In genomic region chr5:81590005-81590694, GRCm38 (mm10) we compare ENCODE assay signal across 24 mouse cellular contexts.
DNase-seq lines count a peak whose midpoint lies in the region; ATAC-seq and TF ChIP-seq lines count a peak whose summit lies in the region.
"Had no signal": no experiment of that assay in that cellular context is flagged by ENCODE, and none has a peak within 500 bp of the region (broad histone marks: within the 10 kb centered on the region; RNA-seq: fewer than 3 reads in every experiment).

No protein-coding gene starts in this region.

- no peak for TF ChIP-seq EP300 in stomach, postnatal 0 days (optimal IDR thresholded peaks at IDR 0.05)

- H3K4me3 ChIP-seq in kidney, embryonic 14.5 days (ENCODE audit: low read length): no peak overlapping the region
- no peak overlapping the region for H3K4me3 ChIP-seq in kidney, embryonic 16.5 days (ENCODE audit: low read length)
- no peak overlapping the region for H3K4me3 ChIP-seq in lung, embryonic 16.5 days (ENCODE audit: low read length)
- no peak overlapping the region for H3K4me3 ChIP-seq in stomach, postnatal 0 days (ENCODE audit: low read depth, low read length)
- no peak overlapping the region for H3K4me3 ChIP-seq in midbrain, postnatal 0 days (ENCODE audit: low read depth, low read length)
- H3K4me3 ChIP-seq: embryonic facial prominence, embryonic 13.5 days; embryonic facial prominence, embryonic 15.5 days; erythroblast, embryonic 14.5 days; forebrain, embryonic 10.5 days; forebrain, embryonic 12.5 days had no signal

- no peak for TF ChIP-seq CTCF in stomach, postnatal 0 days (IDR thresholded peaks at IDR 0.05; ENCODE audit: low read depth)
- TF ChIP-seq CTCF in midbrain, postnatal 0 days (IDR thresholded peaks at IDR 0.05): no peak

- no peaks in the 10 kb centered on the region for H3K27me3 ChIP-seq in kidney, embryonic 14.5 days (ENCODE audit: control insufficient read depth, insufficient read depth, low read length)
- no peaks in the 10 kb centered on the region for H3K27me3 ChIP-seq in kidney, embryonic 16.5 days (ENCODE audit: insufficient read depth, low read length)
- no peaks in the 10 kb centered on the region for H3K27me3 ChIP-seq in lung, embryonic 16.5 days (ENCODE audit: control insufficient read depth, insufficient read depth, low read depth, low read length)
- no peaks in the 10 kb centered on the region for H3K27me3 ChIP-seq in stomach, postnatal 0 days (ENCODE audit: control insufficient read depth, insufficient read depth, low read length)
- no peaks in the 10 kb centered on the region for H3K27me3 ChIP-seq in midbrain, postnatal 0 days (ENCODE audit: insufficient read depth, low read length)
- H3K27me3 ChIP-seq: embryonic facial prominence, embryonic 13.5 days; embryonic facial prominence, embryonic 15.5 days; forebrain, embryonic 12.5 days had no signal

- H3K27ac ChIP-seq in kidney, embryonic 14.5 days (ENCODE audit: low read depth, low read length): no peak overlapping the region
- no peak overlapping the region for H3K27ac ChIP-seq in kidney, embryonic 16.5 days (ENCODE audit: low read length)
- H3K27ac ChIP-seq in lung, embryonic 16.5 days (ENCODE audit: low read length): no peak overlapping the region
- no peak overlapping the region for H3K27ac ChIP-seq in stomach, postnatal 0 days (replicated peaks)
- no peak overlapping the region for H3K27ac ChIP-seq in midbrain, postnatal 0 days (ENCODE audit: low read depth, low read length)
- H3K27ac ChIP-seq: embryonic facial prominence, embryonic 13.5 days; embryonic facial prominence, embryonic 15.5 days; forebrain, embryonic 10.5 days; forebrain, embryonic 12.5 days had no signal

- H3K4me2 ChIP-seq in kidney, embryonic 14.5 days (replicated peaks; ENCODE audit: low read depth, low read length): no peak overlapping the region
- 0 out of 2 replicates have a peak overlapping the region, but pooled peaks have one; percentile 31 for H3K4me2 ChIP-seq in kidney, embryonic 16.5 days (replicated peaks; ENCODE audit: low read depth, low read length)
- no peak overlapping the region for H3K4me2 ChIP-seq in lung, embryonic 16.5 days (ENCODE audit: low read depth, low read length)
- no peak overlapping the region for H3K4me2 ChIP-seq in stomach, postnatal 0 days (replicated peaks; ENCODE audit: low read depth)
- H3K4me2 ChIP-seq in midbrain, postnatal 0 days (ENCODE audit: low read depth, low read length, poor library complexity, severe bottlenecking): no peak overlapping the region
- H3K4me2 ChIP-seq: embryonic facial prominence, embryonic 13.5 days; embryonic facial prominence, embryonic 15.5 days; forebrain, embryonic 12.5 days had no signal

- DNase-seq in kidney, adult 8-10 months: no peak
- DNase-seq in kidney, postnatal 14 days: no peak
- DNase-seq in lung, postnatal 10 days: no peak
- no peak for DNase-seq in stomach, postnatal 0 days (ENCODE audit: low spot score)
- DNase-seq in midbrain, postnatal 0 days (ENCODE audit: low spot score): no peak
- DNase-seq: adrenal gland, adult 2 months; adrenal gland, postnatal 10 days; adrenal gland, postnatal 25 days; cerebellum, adult 11 months; cerebellum, adult 18-20 months; cerebellum, adult 8-10 months; cerebellum, adult 9-11 months; cerebellum, postnatal 14 days; cerebellum, postnatal 36 days; embryo, embryonic 11 days had no signal

- 0 out of 2 replicates have a peak, but pooled peaks cover 5% of the 10 kb centered on the region for H3K4me1 ChIP-seq in kidney, embryonic 14.5 days (ENCODE audit: control insufficient read depth, insufficient read depth, low read length)
- peaks cover 9% of the 10 kb centered on the region; the same call in 1 of the 2 replicates for H3K4me1 ChIP-seq in kidney, embryonic 16.5 days (ENCODE audit: insufficient read depth, low read length)
- no peaks in the 10 kb centered on the region for H3K4me1 ChIP-seq in lung, embryonic 16.5 days (replicated peaks; ENCODE audit: control insufficient read depth, insufficient read depth, low read length)
- H3K4me1 ChIP-seq in stomach, postnatal 0 days (replicated peaks; ENCODE audit: control insufficient read depth, insufficient read depth): no peaks in the 10 kb centered on the region
- H3K4me1 ChIP-seq in midbrain, postnatal 0 days (ENCODE audit: insufficient read depth, low read length): no peaks in the 10 kb centered on the region
- H3K4me1 ChIP-seq: embryonic facial prominence, embryonic 15.5 days had no signal

- no peaks in the 10 kb centered on the region for H3K36me3 ChIP-seq in kidney, embryonic 14.5 days (ENCODE audit: control insufficient read depth, insufficient read depth, low read length)
- H3K36me3 ChIP-seq in kidney, embryonic 16.5 days (ENCODE audit: insufficient read depth, low read length): no peaks in the 10 kb centered on the region
- H3K36me3 ChIP-seq in lung, embryonic 16.5 days (ENCODE audit: control insufficient read depth, insufficient read depth, low read length): no peaks in the 10 kb centered on the region
- no peaks in the 10 kb centered on the region for H3K36me3 ChIP-seq in stomach, postnatal 0 days (ENCODE audit: control insufficient read depth, insufficient read depth, low read length)
- H3K36me3 ChIP-seq in midbrain, postnatal 0 days (ENCODE audit: insufficient read depth, low read length): no peaks in the 10 kb centered on the region
- H3K36me3 ChIP-seq: embryonic facial prominence, embryonic 13.5 days; embryonic facial prominence, embryonic 15.5 days; forebrain, embryonic 10.5 days; forebrain, embryonic 12.5 days had no signal

- ATAC-seq in kidney, embryonic 14.5 days (ENCODE audit: low FRiP score, low TSS enrichment): peak; percentile 78
- ATAC-seq in kidney, embryonic 16.5 days (ENCODE audit: low FRiP score, low TSS enrichment): peak; percentile 81
- ATAC-seq in lung, embryonic 16.5 days (ENCODE audit: low read depth): 0 out of 2 replicates have a peak, but pooled peaks have one; percentile 49
- peak; percentile 64; the same call in 1 of the 2 replicates for ATAC-seq in stomach, postnatal 0 days (ENCODE audit: low FRiP score, low TSS enrichment)
- no peak for ATAC-seq in midbrain, postnatal 0 days (ENCODE audit: low FRiP score)
- ATAC-seq: forebrain, embryonic 14.5 days had no signal

- no peaks in the 10 kb centered on the region for H3K9me3 ChIP-seq in kidney, embryonic 14.5 days (ENCODE audit: control insufficient read depth, low read length)
- H3K9me3 ChIP-seq in kidney, embryonic 16.5 days (ENCODE audit: low read length): no peaks in the 10 kb centered on the region
- H3K9me3 ChIP-seq in lung, embryonic 16.5 days (ENCODE audit: control insufficient read depth, low read length): no peaks in the 10 kb centered on the region
- no peaks in the 10 kb centered on the region for H3K9me3 ChIP-seq in stomach, postnatal 0 days (ENCODE audit: control insufficient read depth, low read length)
- no peaks in the 10 kb centered on the region for H3K9me3 ChIP-seq in midbrain, postnatal 0 days (ENCODE audit: low read length)
- H3K9me3 ChIP-seq: embryonic facial prominence, embryonic 13.5 days; embryonic facial prominence, embryonic 15.5 days; forebrain, embryonic 10.5 days; forebrain, embryonic 12.5 days had no signal

- WGBS in kidney, embryonic 14.5 days: 38% methylated on average over 14 of the region's 14 CpGs
- WGBS in kidney, embryonic 16.5 days: 39% methylated on average over 14 of the region's 14 CpGs
- 38% methylated on average over 14 of the region's 14 CpGs for WGBS in lung, embryonic 16.5 days
- WGBS in stomach, postnatal 0 days: 50% methylated on average over 14 of the region's 14 CpGs
- 90% methylated on average over 14 of the region's 14 CpGs for WGBS in midbrain, postnatal 0 days

- H3K9ac ChIP-seq in kidney, embryonic 14.5 days (ENCODE audit: low read depth, low read length): no peak overlapping the region
- no peak overlapping the region for H3K9ac ChIP-seq in kidney, embryonic 16.5 days (replicated peaks; ENCODE audit: low read length)
- H3K9ac ChIP-seq in lung, embryonic 16.5 days (ENCODE audit: low read length): no peak overlapping the region
- no peak overlapping the region for H3K9ac ChIP-seq in stomach, postnatal 0 days (ENCODE audit: low read length)
- H3K9ac ChIP-seq in midbrain, postnatal 0 days (replicated peaks; ENCODE audit: low read length, poor library complexity, severe bottlenecking): no peak overlapping the region
- H3K9ac ChIP-seq: embryonic facial prominence, embryonic 13.5 days; embryonic facial prominence, embryonic 15.5 days; forebrain, embryonic 12.5 days had no signal
